Mouse (Mus musculus) liver, embryonic 14.5 days (tissue): ENCODE data around the gene Ctcf.

Source experiments
- CTCF ChIP-seq: IDR thresholded peaks from 2 replicates; pipeline ENCODE4 v1.5.1; 2016; ENCODE audit warnings: antibody characterized with exemption, low read depth, control low read depth
- EP300 ChIP-seq: IDR thresholded peaks from 2 replicates; pipeline ENCODE4 v1.6.1; 2016; ENCODE audit warnings: antibody characterized with exemption, low read depth

DNA sequence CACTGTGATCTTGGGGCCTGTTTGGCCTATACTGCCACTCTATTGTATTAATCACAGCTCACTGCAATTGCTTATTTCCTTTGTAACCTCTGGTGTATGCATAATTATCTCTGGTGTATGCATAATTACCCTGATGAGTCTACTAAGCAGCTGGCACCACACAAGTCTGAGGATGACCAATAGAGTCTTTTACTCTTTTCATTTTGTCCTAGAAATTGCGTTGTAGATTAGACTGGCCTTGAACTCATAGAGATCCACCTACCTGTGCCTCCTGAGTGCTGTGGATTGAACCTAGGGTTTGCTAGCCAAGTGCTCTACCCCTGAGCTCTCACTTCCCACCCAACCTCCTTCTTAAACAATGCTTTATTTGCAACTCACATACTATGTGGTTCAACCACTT lies 10.3 kb upstream of the Ctcf start:
- TF ChIP-seq CTCF (no peak), EP300 (no peak)
